8 mouse cellular contexts compared by ENCODE assay signal in the genomic region with DNA sequence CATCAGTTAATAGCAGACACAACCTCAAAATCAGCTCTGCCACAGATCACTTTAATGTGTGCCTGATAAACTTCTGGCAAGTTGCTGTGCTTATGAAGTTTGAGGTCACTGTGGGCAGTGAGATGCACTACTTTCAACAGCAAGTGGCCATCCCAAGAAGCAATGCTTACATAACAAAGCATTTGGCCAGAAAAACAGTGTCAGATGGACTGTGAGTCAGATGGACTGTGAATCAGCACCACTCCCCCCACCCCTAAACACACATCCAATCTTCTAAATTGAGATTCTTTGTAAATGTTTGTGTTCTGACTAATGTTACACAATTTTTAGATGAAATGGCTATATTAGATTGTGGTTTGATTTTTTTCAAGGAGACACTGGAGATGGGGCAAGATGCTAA.
A peak's percentile ranks its signal among the peaks of the same experiment; 100 is the strongest.
DNase-seq lines count a peak whose midpoint lies in the region.
"Had no signal": no experiment of that assay in that cellular context is flagged by ENCODE, and none has a peak within 500 bp of the region (broad histone marks: within the 10 kb centered on the region; RNA-seq: fewer than 3 reads in every experiment).

No protein-coding gene starts in this region.

- peak; percentile 0 to 30 for DNase-seq in frontal cortex, adult 2 months (ENCODE audit: extremely low spot score in 1 of 2, low spot score in 1 of 2)
- DNase-seq in frontal cortex, postnatal 14 days (ENCODE audit: low spot score in 2 of 2): no peak
- DNase-seq in NIH3T3 (ENCODE audit: low read depth): peak; percentile 4
- DNase-seq in adrenal gland, postnatal 36 days: peak; percentile 22 to 41
- peak; percentile 7 to 30 for DNase-seq in cerebellum, postnatal 36 days
- no peak for DNase-seq in kidney, postnatal 10 days
- no peak for DNase-seq in c-Kit-positive CD71-positive TER-119-positive erythroid progenitor cells, embryonic 14.5 days (ENCODE audit: low spot score)
- DNase-seq: embryo, embryonic 11 days had no signal

Comparison
In these comparisons a context has a peak if more than half of its experiments do, and no peak if none do; other contexts are left out.
1. DNase-seq: peak in frontal cortex, adult 2 months (2 of 2), NIH3T3 (single experiment), adrenal gland, postnatal 36 days (2 of 2) and cerebellum, postnatal 36 days (2 of 2); none in frontal cortex, postnatal 14 days (0 of 2), kidney, postnatal 10 days (single experiment) and c-Kit-positive CD71-positive TER-119-positive erythroid progenitor cells, embryonic 14.5 days (single experiment).